Mouse (Mus musculus) testis, adult 2 months (tissue): ENCODE results near the gene Acod1. TPM values are rescaled to one million over a fixed set of nuclear protein-coding genes. Genes with fewer than 3 reads are reported as not detected.

ENCODE experiments used
- H3K27ac ChIP-seq: fragments of 200-500 bp; 2 replicates; pipeline ENCODE4 v1.5.1; 2012; ENCODE audit warnings: low read depth, low read length; ENCODE audit not compliant: control insufficient read depth, insufficient read depth
- H3K27me3 ChIP-seq: fragments of 200-500 bp; 2 replicates; pipeline ENCODE4 v1.6.1; 2012; ENCODE audit warnings: mild to moderate bottlenecking, low read length, moderate library complexity; ENCODE audit not compliant: control insufficient read depth, insufficient read depth
- H3K36me3 ChIP-seq: fragments of 200-500 bp; 2 replicates; pipeline ENCODE4 v1.6.1; 2012; ENCODE audit warnings: mild to moderate bottlenecking, low read length; ENCODE audit not compliant: control insufficient read depth, insufficient read depth
- H3K4me1 ChIP-seq: fragments of 200-500 bp; 2 replicates; pipeline ENCODE4 v1.6.1; 2012; ENCODE audit warnings: low read length; ENCODE audit not compliant: control insufficient read depth, insufficient read depth
- H3K4me3 ChIP-seq: fragments of 200-500 bp; 2 replicates; pipeline ENCODE4 v1.5.1; 2012; ENCODE audit warnings: low read depth, mild to moderate bottlenecking, low read length, moderate library complexity, mixed read lengths; ENCODE audit not compliant: control insufficient read depth
- CTCF ChIP-seq: fragments of 200-500 bp; IDR thresholded peaks from 2 replicates; pipeline ENCODE4 v1.5.1; 2012; ENCODE audit warnings: low read depth, mild to moderate bottlenecking, inconsistent platforms, low read length, moderate library complexity; ENCODE audit not compliant: control insufficient read depth, insufficient read depth, insufficient replicate concordance
- POLR2A ChIP-seq: fragments of 200-500 bp; IDR thresholded peaks from 2 replicates; pipeline ENCODE4 v1.6.1; 2012; ENCODE audit warnings: low read depth, mild to moderate bottlenecking, inconsistent platforms, low read length, moderate library complexity; ENCODE audit not compliant: control insufficient read depth
- polyA plus RNA-seq: library from polyadenylated mRNA; depleted of rRNA; stranded (reverse); fragments of >200 nt; gene quantifications from 2 replicates; pipeline ENCODE4 v1.2.3, GENCODE M21; 2012

Acod1 gene
- polyA plus RNA-seq, 1 experiment = not detected

- Histone ChIP-seq H3K4me1 (no peaks in the 10 kb centered on the region; the same call in 1 of the 2 replicates), H3K27ac (no peak overlapping the region), H3K36me3 (no peaks in the 10 kb centered on the region; the same call in 1 of the 2 replicates), H3K4me3 (peak overlapping the region; percentile 18; the same call in 1 of the 2 replicates), H3K27me3 (no peaks in the 10 kb centered on the region)
- TF ChIP-seq POLR2A (no peak), CTCF (no peak)
Observed at GRCm38 (mm10) chr14:103095826-103096225, 49.0 kb downstream of the Acod1 start.

GRCm38 (mm10) chr14:103096621-103097020 lies 49.8 kb downstream of the Acod1 start:
- H3K4me3 ChIP-seq = no peak overlapping the region
- H3K4me1 ChIP-seq = no peaks in the 10 kb centered on the region; the same call in 1 of the 2 replicates
- no peak for TF ChIP-seq POLR2A
- no peak for TF ChIP-seq CTCF
- no peaks in the 10 kb centered on the region; the same call in 1 of the 2 replicates for H3K36me3 ChIP-seq
- no peak overlapping the region for H3K27ac ChIP-seq
- H3K27me3 ChIP-seq = no peaks in the 10 kb centered on the region

- Histone ChIP-seq H3K4me3 (peak overlapping the region; percentile 90), H3K4me1 (no peaks in the 10 kb centered on the region; the same call in 1 of the 2 replicates), H3K27ac (peak overlapping the region; percentile 96), H3K36me3 (no peaks in the 10 kb centered on the region; the same call in 1 of the 2 replicates), H3K27me3 (no peaks in the 10 kb centered on the region)
- TF ChIP-seq CTCF (no peak), POLR2A (no peak)
Observed at GRCm38 (mm10) chr14:103098213-103098586, 51.4 kb downstream of the Acod1 start.

- TF ChIP-seq POLR2A (peak; percentile 32; the same call in 1 of the 2 replicates), CTCF (no peak)
- Histone ChIP-seq H3K27ac (peak overlapping the region; percentile 96), H3K36me3 (no peaks in the 10 kb centered on the region; the same call in 1 of the 2 replicates), H3K4me1 (no peaks in the 10 kb centered on the region; the same call in 1 of the 2 replicates), H3K27me3 (no peaks in the 10 kb centered on the region), H3K4me3 (peak overlapping the region; percentile 90)
Observed at GRCm38 (mm10) chr14:103098587-103099235, 51.9 kb downstream of the Acod1 start.

- TF ChIP-seq CTCF (no peak), POLR2A (no peak; the same call in 1 of the 2 replicates)
- no peaks in the 10 kb centered on the region for H3K27me3 ChIP-seq
Observed at GRCm38 (mm10) chr14:103099238-103099933, 52.6 kb downstream of the Acod1 start, which contains the start of gene Fbxl3. Gene Fbxl3 (minus strand): TSS chr14:103099566.

GRCm38 (mm10) chr14:103100296-103100695 lies 53.5 kb downstream of the Acod1 start:
- no peak overlapping the region for H3K27ac ChIP-seq
- no peaks in the 10 kb centered on the region; the same call in 1 of the 2 replicates for H3K36me3 ChIP-seq
- TF ChIP-seq POLR2A (no peak), CTCF (no peak)
- no peak overlapping the region for H3K4me3 ChIP-seq
- H3K27me3 ChIP-seq = no peaks in the 10 kb centered on the region
- H3K4me1 ChIP-seq = no peaks in the 10 kb centered on the region; the same call in 1 of the 2 replicates

More at GRCm38 (mm10) chr14:103099238-103099933, 52.6 kb downstream of the Acod1 start, which contains the start of gene Fbxl3:
- no peaks in the 10 kb centered on the region; the same call in 1 of the 2 replicates for H3K36me3 ChIP-seq
- no peaks in the 10 kb centered on the region; the same call in 1 of the 2 replicates for H3K4me1 ChIP-seq
- H3K4me3 ChIP-seq = peak within 1 kb of the TSS; percentile 90
- H3K27ac ChIP-seq = peak within 1 kb of the TSS; percentile 96

- no peaks in the 10 kb centered on the region for H3K36me3 ChIP-seq
- H3K27ac ChIP-seq = no peak overlapping the region
- TF ChIP-seq POLR2A = no peak
- no peak for TF ChIP-seq CTCF
- H3K27me3 ChIP-seq = no peaks in the 10 kb centered on the region
- no peak overlapping the region for H3K4me3 ChIP-seq
- H3K4me1 ChIP-seq = no peaks in the 10 kb centered on the region; the same call in 1 of the 2 replicates
Observed at GRCm38 (mm10) chr14:103101171-103101570, 54.4 kb downstream of the Acod1 start.
